Mouse (Mus musculus) bone marrow macrophage, adult 2 months (primary cell): ENCODE data around the gene Erc1.

Experiments used
- CTCF ChIP-seq: IDR thresholded peaks from 2 replicates; pipeline ENCODE4 v1.5.1; 2012; ENCODE audit warnings: low read depth, mild to moderate bottlenecking, low read length, moderate library complexity
- POLR2A ChIP-seq: IDR thresholded peaks from 2 replicates; pipeline ENCODE4 v1.6.1; 2012; ENCODE audit warnings: mild to moderate bottlenecking, low read depth, low read length, borderline replicate concordance

GRCm38 (mm10) chr6:119572296-119572695 lies 275.7 kb downstream of the Erc1 start:
- TF ChIP-seq POLR2A = no peak
- TF ChIP-seq CTCF = no peak
